Mouse (Mus musculus) MEL (cell line): Measurements from ENCODE around the gene Rfx1. TPM values are rescaled to one million over a fixed set of nuclear protein-coding genes. Genes with fewer than 3 reads are reported as not detected.

Experiments
- DNase-seq: peaks from one replicate; pipeline ENCODE4 v3.0.0; 2011; ENCODE audit warnings: low read depth, low spot score
- H3K27ac ChIP-seq: 2 replicates; pipeline ENCODE4 v1.5.1; 2012; ENCODE audit warnings: low read depth, mild to moderate bottlenecking, control low read depth, low read length, moderate library complexity; ENCODE audit not compliant: control insufficient read depth
- H3K27me3 ChIP-seq, 2 experiments: fragments of 150-350 bp in 1 of 2; sonication (generic) in 1 of 2; 2 replicates each; pipeline ENCODE4 v1.6.1; 2012; ENCODE audit warnings: low read length in 2 of 2, mild to moderate bottlenecking in 2 of 2, improper control_type of control experiment in 1 of 2, moderate library complexity in 1 of 2; ENCODE audit not compliant: insufficient read depth in 2 of 2, control insufficient read depth in 1 of 2
- H3K36me3 ChIP-seq, 2 experiments: 2 replicates each; pipeline ENCODE4 v1.6.1; 2012 to 2014; ENCODE audit warnings: low read length in 2 of 2, improper control_type of control experiment in 1 of 2, inconsistent platforms in 1 of 2, mild to moderate bottlenecking in 1 of 2; ENCODE audit not compliant: insufficient read depth in 2 of 2, control insufficient read depth in 1 of 2
- H3K4me1 ChIP-seq, 2 experiments: fragments of 150-350 bp in 1 of 2; sonication (generic) in 1 of 2; 2 replicates each; pipeline ENCODE4 v1.6.1; 2012; ENCODE audit warnings: low read length in 2 of 2, improper control_type of control experiment in 1 of 2, mild to moderate bottlenecking in 1 of 2; ENCODE audit not compliant: insufficient read depth in 2 of 2, control insufficient read depth in 1 of 2
- H3K4me3 ChIP-seq, 2 experiments: fragments of 150-350 bp in 1 of 2; sonication (generic) in 1 of 2; 2 replicates each; pipeline ENCODE4 v1.5.1; 2012; ENCODE audit warnings: low read depth in 2 of 2, low read length in 2 of 2, mild to moderate bottlenecking in 2 of 2, moderate library complexity in 2 of 2, control low read depth in 1 of 2, improper control_type of control experiment in 1 of 2; ENCODE audit not compliant: control insufficient read depth in 1 of 2, insufficient read depth in 1 of 2
- H3K79me2 ChIP-seq: 2 replicates; pipeline ENCODE4 v1.6.1; 2012; ENCODE audit warnings: mild to moderate bottlenecking, low read length, moderate library complexity; ENCODE audit not compliant: control insufficient read depth, poor library complexity, insufficient read depth
- H3K9ac ChIP-seq: 2 replicates; pipeline ENCODE4 v1.6.1; 2012; ENCODE audit warnings: low read depth, mild to moderate bottlenecking, control low read depth, low read length, moderate library complexity; ENCODE audit not compliant: control insufficient read depth, poor library complexity, severe bottlenecking
- H3K9me3 ChIP-seq: fragments of 150-350 bp; sonication (generic); replicated peaks from 2 replicates; pipeline ENCODE4 v1.6.1; 2012; ENCODE audit warnings: mild to moderate bottlenecking, low read length, improper control_type of control experiment, moderate library complexity; ENCODE audit not compliant: insufficient read depth
- BHLHE40 ChIP-seq: IDR thresholded peaks from 2 replicates; pipeline ENCODE4 v1.6.1; 2012; ENCODE audit warnings: low read depth, mild to moderate bottlenecking, inconsistent platforms, low read length, improper control_type of control experiment, borderline replicate concordance
- CHD1 ChIP-seq: IDR thresholded peaks from 2 replicates; pipeline ENCODE4 v1.6.1; 2012; ENCODE audit warnings: low read depth, mild to moderate bottlenecking, inconsistent platforms, low read length, improper control_type of control experiment
- CHD2 ChIP-seq: IDR thresholded peaks from 2 replicates; pipeline ENCODE4 v1.6.1; 2011; ENCODE audit warnings: low read length, improper control_type of control experiment
- CTCF ChIP-seq, 3 experiments: IDR thresholded peaks in 2 of 3; conservative IDR thresholded peaks in 1 of 3; 2 replicates each; pipeline ENCODE4 v1.5.1; 2011 to 2012; ENCODE audit warnings: low read length in 3 of 3, low read depth in 2 of 3, mild to moderate bottlenecking in 2 of 3, improper control_type of control experiment in 1 of 3, inconsistent platforms in 1 of 3, mixed read lengths in 1 of 3, moderate library complexity in 1 of 3; ENCODE audit not compliant: control insufficient read depth in 1 of 3, insufficient read depth in 1 of 3, poor library complexity in 1 of 3, severe bottlenecking in 1 of 3
- ELF1 ChIP-seq: IDR thresholded peaks from 2 replicates; pipeline ENCODE4 v1.6.1; 2014; ENCODE audit warnings: low read depth, mild to moderate bottlenecking, inconsistent platforms, low read length, improper control_type of control experiment, moderate library complexity
- EP300 ChIP-seq, 2 experiments: IDR thresholded peaks; 2 replicates each; pipeline ENCODE4 v1.6.1; 2011; ENCODE audit warnings: improper control_type of control experiment in 2 of 2, low read length in 2 of 2, low read depth in 1 of 2, mild to moderate bottlenecking in 1 of 2
- ETS1 ChIP-seq: IDR thresholded peaks from 2 replicates; pipeline ENCODE4 v1.6.1; 2012; ENCODE audit warnings: low read depth, mild to moderate bottlenecking, inconsistent platforms, low read length, improper control_type of control experiment, moderate library complexity
- GABPA ChIP-seq: IDR thresholded peaks from 2 replicates; pipeline ENCODE4 v1.6.1; 2012; ENCODE audit warnings: low read depth, mild to moderate bottlenecking, inconsistent platforms, low read length, improper control_type of control experiment, moderate library complexity
- GATA1 ChIP-seq: IDR thresholded peaks from 2 replicates; pipeline ENCODE4 v1.6.1; 2011; ENCODE audit warnings: low read depth, low read length, improper control_type of control experiment
- HCFC1 ChIP-seq: IDR thresholded peaks from 2 replicates; pipeline ENCODE4 v1.6.1; 2012; ENCODE audit warnings: low read depth, mild to moderate bottlenecking, inconsistent platforms, low read length, improper control_type of control experiment, moderate library complexity
- KAT2A ChIP-seq: conservative IDR thresholded peaks from 2 replicates; pipeline ENCODE4 v1.6.1; 2012; ENCODE audit warnings: low read depth, low read length, improper control_type of control experiment, inconsistent platforms
- MAFK ChIP-seq: IDR thresholded peaks from 2 replicates; pipeline ENCODE4 v1.6.1; 2011; ENCODE audit warnings: low read depth, mild to moderate bottlenecking, low read length, improper control_type of control experiment, borderline replicate concordance
- MAZ ChIP-seq: IDR thresholded peaks from 2 replicates; pipeline ENCODE4 v1.6.1; 2012; ENCODE audit warnings: low read depth, mild to moderate bottlenecking, inconsistent platforms, low read length, improper control_type of control experiment
- MEF2A ChIP-seq: IDR thresholded peaks from 2 replicates; pipeline ENCODE4 v1.6.1; 2014; ENCODE audit warnings: low read depth, mild to moderate bottlenecking, inconsistent platforms, low read length, improper control_type of control experiment; ENCODE audit not compliant: poor library complexity, insufficient replicate concordance, severe bottlenecking; ENCODE audit errors: extremely low read depth
- MXI1 ChIP-seq: IDR thresholded peaks from 2 replicates; pipeline ENCODE4 v1.6.1; 2011; ENCODE audit warnings: mild to moderate bottlenecking, low read depth, low read length, improper control_type of control experiment
- MYB ChIP-seq: IDR thresholded peaks from 2 replicates; pipeline ENCODE4 v1.6.1; 2011; ENCODE audit warnings: mild to moderate bottlenecking, low read depth, low read length, improper control_type of control experiment
- MYC ChIP-seq: IDR thresholded peaks from 2 replicates; pipeline ENCODE4 v1.6.1; 2011; ENCODE audit warnings: low read depth, mild to moderate bottlenecking, low read length, improper control_type of control experiment, moderate library complexity
- NELFE ChIP-seq: IDR thresholded peaks from 2 replicates; pipeline ENCODE4 v1.6.1; 2011; ENCODE audit warnings: low read depth, low read length, improper control_type of control experiment
- NRF1 ChIP-seq: IDR thresholded peaks from 2 replicates; pipeline ENCODE4 v1.6.1; 2014; ENCODE audit warnings: low read depth, mild to moderate bottlenecking, inconsistent platforms, low read length, improper control_type of control experiment, moderate library complexity; ENCODE audit not compliant: poor library complexity, insufficient read depth, severe bottlenecking
- POLR2A ChIP-seq, 2 experiments: IDR thresholded peaks; 2 replicates each; pipeline ENCODE4 v1.6.1; 2011 to 2012; ENCODE audit warnings: low read length in 2 of 2, mild to moderate bottlenecking in 2 of 2, control low read depth in 1 of 2, improper control_type of control experiment in 1 of 2, low read depth in 1 of 2, moderate library complexity in 1 of 2; ENCODE audit not compliant: control insufficient read depth in 1 of 2, insufficient read depth in 1 of 2, poor library complexity in 1 of 2
- POLR2AphosphoS2 ChIP-seq: IDR thresholded peaks from 2 replicates; pipeline ENCODE4 v1.6.1; 2011; ENCODE audit warnings: low read length, improper control_type of control experiment
- POLR2AphosphoS5 ChIP-seq: IDR thresholded peaks from 2 replicates; pipeline ENCODE4 v1.6.1; 2012; ENCODE audit warnings: low read depth, borderline replicate concordance, mild to moderate bottlenecking, inconsistent platforms, low read length, moderate library complexity, mixed read lengths
- RAD21 ChIP-seq: IDR thresholded peaks from 2 replicates; pipeline ENCODE4 v1.6.1; 2011; ENCODE audit warnings: mild to moderate bottlenecking, low read depth, low read length, improper control_type of control experiment
- RCOR1 ChIP-seq: IDR thresholded peaks from 2 replicates; pipeline ENCODE4 v1.6.1; 2012; ENCODE audit warnings: low read depth, mild to moderate bottlenecking, inconsistent platforms, low read length, improper control_type of control experiment
- SIN3A ChIP-seq: IDR thresholded peaks from 2 replicates; pipeline ENCODE4 v1.6.1; 2012; ENCODE audit warnings: low read length, improper control_type of control experiment, inconsistent platforms
- SMC3 ChIP-seq: IDR thresholded peaks from 2 replicates; pipeline ENCODE4 v1.6.1; 2011; ENCODE audit warnings: low read depth, low read length, improper control_type of control experiment
- TAL1 ChIP-seq: IDR thresholded peaks from 2 replicates; pipeline ENCODE4 v1.6.1; 2012; ENCODE audit warnings: mild to moderate bottlenecking, inconsistent platforms, low read length, moderate library complexity, mixed read lengths
- TBP ChIP-seq: IDR thresholded peaks from 2 replicates; pipeline ENCODE4 v1.8.0; 2011; ENCODE audit warnings: low read depth, low read length, improper control_type of control experiment
- TCF12 ChIP-seq: IDR thresholded peaks from 2 replicates; pipeline ENCODE4 v1.6.1; 2014; ENCODE audit warnings: low read depth, mild to moderate bottlenecking, inconsistent platforms, low read length, improper control_type of control experiment, moderate library complexity
- UBTF ChIP-seq: IDR thresholded peaks from 2 replicates; pipeline ENCODE4 v1.6.1; 2012; ENCODE audit warnings: low read depth, mild to moderate bottlenecking, inconsistent platforms, low read length, improper control_type of control experiment, moderate library complexity, borderline replicate concordance; ENCODE audit not compliant: insufficient read depth
- USF1 ChIP-seq: IDR thresholded peaks from 2 replicates; pipeline ENCODE4 v1.6.1; 2014; ENCODE audit warnings: low read depth, mild to moderate bottlenecking, inconsistent platforms, low read length, improper control_type of control experiment, moderate library complexity
- USF2 ChIP-seq, 2 experiments: IDR thresholded peaks; 2 replicates each; pipeline ENCODE4 v1.6.1; 2011 to 2012; ENCODE audit warnings: improper control_type of control experiment in 2 of 2, low read length in 2 of 2, borderline replicate concordance in 1 of 2, inconsistent platforms in 1 of 2, low read depth in 1 of 2, mild to moderate bottlenecking in 1 of 2; ENCODE audit not compliant: insufficient read depth in 1 of 2
- ZC3H11A ChIP-seq: IDR thresholded peaks from 2 replicates; pipeline ENCODE4 v1.6.1; 2012; ENCODE audit warnings: low read depth, mild to moderate bottlenecking, inconsistent platforms, low read length, improper control_type of control experiment
- ZMIZ1 ChIP-seq: IDR thresholded peaks from 2 replicates; pipeline ENCODE4 v1.6.1; 2012; ENCODE audit warnings: low read depth, mild to moderate bottlenecking, inconsistent platforms, low read length, improper control_type of control experiment, moderate library complexity
- ZNF384 ChIP-seq: IDR thresholded peaks from 2 replicates; pipeline ENCODE4 v1.6.1; 2012; ENCODE audit warnings: low read depth, mild to moderate bottlenecking, inconsistent platforms, low read length, improper control_type of control experiment
- polyA plus RNA-seq, 2 experiments: library from polyadenylated mRNA; stranded (reverse) in 1 of 2; unstranded in 1 of 2; fragments of >175 nt in 1 of 2; fragments of >200 nt in 1 of 2; gene quantifications; 2 replicates each; pipeline versions ENCODE4 v1.2.1 to v1.2.4; 2012; ENCODE audit warnings: low replicate concordance in 2 of 2, low read depth in 1 of 2; ENCODE audit not compliant: insufficient read length in 2 of 2, insufficient read depth in 1 of 2, missing spikeins in 1 of 2
- total RNA-seq: library from RNA; depleted of rRNA; stranded (reverse); fragments of 300-350 nt; gene quantifications from 2 replicates; pipeline ENCODE4 v1.2.3, GENCODE M21; 2012

Gene Rfx1
- total and polyA plus RNA-seq, 3 experiments, result 3.9 to 10.4 TPM; not detected in 1

GRCm38 (mm10) chr8:84052746-84053145 lies 13.9 kb upstream of the Rfx1 start:
- Histone ChIP-seq H3K9ac (no peak overlapping the region), H3K27me3 (no peaks in the 10 kb centered on the region), H3K27ac (peak overlapping the region; percentile 16; the same call in 1 of the 2 replicates), H3K79me2 (no peaks in the 10 kb centered on the region), H3K9me3 (no peaks in the 10 kb centered on the region), H3K4me1 (peaks cover 3 to 4% of the 10 kb centered on the region in 2 experiments; a peak in 3 of 4 replicates), H3K36me3 (peaks cover 0 to 2% of the 10 kb centered on the region in 2 experiments; a peak in 1 of 4 replicates), H3K4me3 (no peak overlapping the region)
- peak; percentile 92 for DNase-seq
- TF ChIP-seq POLR2AphosphoS5 (no peak), NELFE (no peak), MYB (0 out of 2 replicates have a peak, but pooled peaks have one; percentile 28), CHD1 (no peak), ETS1 (peak; percentile 46; the same call in 1 of the 2 replicates), SIN3A (peak; percentile 29; the same call in 1 of the 2 replicates), EP300 (IDR thresholded peaks at IDR 0.05; ENCODE audit: low read depth in 1 of 2, low read length in 2 of 2) (peak; percentile 74 to 82), MAFK (no peak), GATA1 (peak; percentile 92), TAL1 (peak; percentile 61), ZMIZ1 (no peak), MEF2A (no peak), TBP (no peak), USF1 (no peak), ZC3H11A (no peak), POLR2AphosphoS2 (no peak), RAD21 (no peak), UBTF (no peak), CTCF (IDR thresholded peaks at IDR 0.05 in 2 of 3, conservative IDR thresholded peaks at IDR 0.05 in 1 of 3; ENCODE audit: control insufficient read depth in 1 of 3, insufficient read depth in 1 of 3, low read depth in 2 of 3, low read length in 3 of 3, poor library complexity in 1 of 3, severe bottlenecking in 1 of 3) (no peak), USF2 (IDR thresholded peaks at IDR 0.05; ENCODE audit: borderline replicate concordance in 1 of 2, insufficient read depth in 1 of 2, low read depth in 1 of 2, low read length in 2 of 2) (no peak), SMC3 (no peak; the same call in 1 of the 2 replicates), RCOR1 (peak; percentile 50; the same call in 1 of the 2 replicates), CHD2 (no peak), ELF1 (no peak), BHLHE40 (no peak), MAZ (no peak), TCF12 (peak; percentile 70), GABPA (no peak), ZNF384 (no peak), MXI1 (no peak), POLR2A (IDR thresholded peaks at IDR 0.05; ENCODE audit: control insufficient read depth in 1 of 2, insufficient read depth in 1 of 2, low read depth in 1 of 2, low read length in 2 of 2, poor library complexity in 1 of 2) (no peak), HCFC1 (no peak), NRF1 (no peak), MYC (no peak), KAT2A (no peak)
